Comparison of ENCODE assay signal across 10 mouse cellular contexts in the genomic region with DNA sequence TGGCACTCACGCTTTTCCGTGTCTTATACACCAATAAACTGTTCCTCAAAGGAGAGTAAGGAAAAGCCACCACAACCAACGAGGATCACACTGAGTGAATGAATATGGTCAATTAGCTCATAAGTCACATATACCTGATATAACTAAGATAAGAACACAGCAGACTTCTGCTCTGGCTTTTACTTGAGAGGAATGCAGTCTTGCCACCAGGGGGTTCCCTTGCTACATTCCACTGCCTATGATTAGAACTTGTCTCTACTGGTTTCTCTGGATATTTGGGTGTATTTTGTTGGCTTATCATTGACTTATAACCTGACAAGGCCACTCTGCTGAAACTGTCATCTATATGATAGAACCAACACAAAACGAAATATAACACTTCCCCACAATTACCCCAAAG. TPM values are rescaled to one million over a fixed set of nuclear protein-coding genes. Genes with fewer than 3 reads are reported as not detected.
DNase-seq lines count a peak whose midpoint lies in the region; ATAC-seq and TF ChIP-seq lines count a peak whose summit lies in the region.
"Had no signal": no experiment of that assay in that cellular context is flagged by ENCODE, and none has a peak within 500 bp of the region (broad histone marks: within the 10 kb centered on the region; RNA-seq: fewer than 3 reads in every experiment).

No protein-coding gene starts in this region.

- ATAC-seq in megakaryocyte-erythroid progenitor cell, adult 5-6 weeks (replicated peaks; ENCODE audit: low FRiP score, low TSS enrichment, poor library complexity, severe bottlenecking), result peak; percentile 51; the same call in 1 of the 2 replicates
- ATAC-seq in monocyte, adult 5-6 weeks (replicated peaks; ENCODE audit: insufficient number of reproducible peaks, low FRiP score, low TSS enrichment, poor library complexity, severe bottlenecking), result no peak

- no peak overlapping the region for H3K27ac ChIP-seq in heart, adult 2 months
- H3K27ac ChIP-seq in heart, embryonic 10.5 days, result no peak overlapping the region
- H3K27ac ChIP-seq: heart, embryonic 13.5 days had no signal

- no peaks in the 10 kb centered on the region for H3K27me3 ChIP-seq in heart, adult 2 months (ENCODE audit: control insufficient read depth, insufficient read depth, low read length)
- no peaks in the 10 kb centered on the region for H3K27me3 ChIP-seq in heart, embryonic 10.5 days (ENCODE audit: insufficient read depth, poor library complexity, severe bottlenecking)
- H3K27me3 ChIP-seq: heart, embryonic 13.5 days; megakaryocyte, embryonic 14.5 days had no signal

- WGBS in heart, adult 2 months, result 61% methylated on average over 4 of the region's 4 CpGs
- 66% methylated on average over 4 of the region's 4 CpGs for WGBS in heart, embryonic 10.5 days

- no peak overlapping the region for H3K9ac ChIP-seq in heart, adult 2 months (ENCODE audit: low read depth, low read length)
- H3K9ac ChIP-seq: heart, embryonic 13.5 days had no signal

- no peaks in the 10 kb centered on the region for H3K79me2 ChIP-seq in heart, adult 2 months (replicated peaks; ENCODE audit: control insufficient read depth, insufficient read depth, low read length)

- no peak for TF ChIP-seq EP300 in heart, adult 2 months (IDR thresholded peaks at IDR 0.05; ENCODE audit: insufficient read depth, low read depth, low read length)

- TF ChIP-seq CTCF in heart, adult 2 months (IDR thresholded peaks at IDR 0.05), result peak; percentile 72

- no peaks in the 10 kb centered on the region for H3K36me3 ChIP-seq in heart, adult 2 months (ENCODE audit: control insufficient read depth, insufficient read depth, low read length)
- no peaks in the 10 kb centered on the region for H3K36me3 ChIP-seq in heart, embryonic 10.5 days
- H3K36me3 ChIP-seq: heart, embryonic 13.5 days had no signal

- intact Hi-C loops in heart, adult 2 months (cut with DNase I), result loop anchor here (2.0 kb wide), 1 partner anchor 314 kb away; no protein-coding TSS in a partner anchor

- DNase-seq in heart, adult 2 months, result no peak
- no peak for DNase-seq in heart, embryonic 10.5 days (ENCODE audit: low spot score)
- DNase-seq in ES-CJ7 (ENCODE audit: low read depth, low spot score), result peak; percentile 4
- peak; percentile 38 for DNase-seq in embryo, embryonic 11 days
- peak; percentile 16 to 45 for DNase-seq in layer of hippocampus, adult 8-10 months (ENCODE audit: low spot score in 2 of 2)
- no peak for DNase-seq in testis, postnatal 14 days (ENCODE audit: low spot score)

- H3K4me3 ChIP-seq in heart, adult 2 months, result no peak overlapping the region
- H3K4me3 ChIP-seq in heart, embryonic 10.5 days, result no peak overlapping the region
- H3K4me3 ChIP-seq: heart, embryonic 13.5 days; megakaryocyte, embryonic 14.5 days had no signal

- no peaks in the 10 kb centered on the region for H3K4me1 ChIP-seq in heart, adult 2 months (ENCODE audit: control insufficient read depth, insufficient read depth, low read length)
- no peaks in the 10 kb centered on the region for H3K4me1 ChIP-seq in heart, embryonic 10.5 days
- H3K4me1 ChIP-seq: heart, embryonic 13.5 days; megakaryocyte, embryonic 14.5 days had no signal

- no peak for TF ChIP-seq POLR2A in heart, adult 2 months (IDR thresholded peaks at IDR 0.05; ENCODE audit: insufficient read depth, low read depth, low read length)

- H3K9me3 ChIP-seq in heart, embryonic 10.5 days, result no peaks in the 10 kb centered on the region
- H3K9me3 ChIP-seq: heart, embryonic 13.5 days; megakaryocyte, embryonic 14.5 days had no signal

RNA-seq across cellular contexts. Expression of gene Ifi44l, which starts 12.4 kb away (rescaled TPM):
- not detected for total RNA-seq in heart, adult 2 months (2021)
- polyA plus RNA-seq in heart, adult 2 months (2012; rRNA removed), result not detected in 2 replicates
- not detected in 2 replicates for polyA plus RNA-seq in heart, embryonic 10.5 days (2016; fragmentation: Nextera tagmentation; extraction: Ambion mirVana)
- total RNA-seq in layer of hippocampus, adult 8-10 months (2022), result not detected
- total RNA-seq in megakaryocyte-erythroid progenitor cell, adult 5-6 weeks (2014; fragmentation: Nextera tagmentation), result not detected in 2 replicates
- not detected in 2 replicates for total RNA-seq in megakaryocyte-erythroid progenitor cell, adult 5-6 weeks (2017)
- not detected in 3 replicates for total RNA-seq in monocyte, adult 5-6 weeks (2017)
- polyA plus RNA-seq: heart, embryonic 13.5 days had no signal

RNA-seq across cellular contexts. Expression of gene Ifi44, which starts 25.3 kb away (rescaled TPM):
- under 1 TPM; 0.81 to 0.82 TPM for total RNA-seq in heart, adult 2 months (2021)
- 2.6 and 5.9 TPM in 2 replicates for polyA plus RNA-seq in heart, adult 2 months (2012; rRNA removed)
- 0.11 TPM in 1 of 2 replicates, not detected in the other for polyA plus RNA-seq in heart, embryonic 10.5 days (2016; fragmentation: Nextera tagmentation; extraction: Ambion mirVana)
- total RNA-seq in layer of hippocampus, adult 8-10 months (2022), result under 1 TPM in 3 of 4 experiments, not detected in 1; 0.22 to 1.00 (median 0.59) TPM
- 0.40 and 1.4 TPM in 2 replicates for total RNA-seq in megakaryocyte-erythroid progenitor cell, adult 5-6 weeks (2014; fragmentation: Nextera tagmentation)
- 1.1 and 2.3 TPM in 2 replicates for total RNA-seq in megakaryocyte-erythroid progenitor cell, adult 5-6 weeks (2017)
- 0.49 TPM in 1 of 3 replicates, not detected in the others for total RNA-seq in monocyte, adult 5-6 weeks (2017)

Comparison
In these comparisons a context has a peak if more than half of its experiments do, and no peak if none do; other contexts are left out.
1. DNase-seq: peak in ES-CJ7 (single experiment), embryo, embryonic 11 days (single experiment) and layer of hippocampus, adult 8-10 months (2 of 2); none in heart, adult 2 months (0 of 2), heart, embryonic 10.5 days (single experiment) and testis, postnatal 14 days (single experiment).